9 mouse cellular contexts compared by ENCODE assay signal in the genomic region with DNA sequence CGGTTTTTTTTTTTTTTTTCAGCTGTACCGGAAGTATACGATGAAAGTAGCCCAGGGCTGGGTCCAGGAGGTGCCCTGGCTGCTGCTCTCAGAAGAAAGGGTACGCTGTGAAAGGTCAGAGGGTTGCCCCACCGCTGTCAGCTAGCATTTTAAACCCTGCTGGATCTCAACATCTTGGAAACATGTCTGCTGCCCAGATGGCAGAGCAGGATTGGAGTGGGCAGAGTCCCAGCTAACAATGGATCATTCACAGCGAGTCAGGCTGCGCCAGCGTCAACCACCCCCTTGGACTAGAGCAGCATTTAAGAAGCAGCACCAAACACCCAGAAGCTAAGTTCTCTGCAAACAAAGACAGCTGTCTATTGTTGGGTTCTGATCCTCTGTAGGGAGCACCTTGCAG. TPM values are rescaled to one million over a fixed set of nuclear protein-coding genes. Genes with fewer than 3 reads are reported as not detected.
A peak's percentile ranks its signal among the peaks of the same experiment; 100 is the strongest.
DNase-seq lines count a peak whose midpoint lies in the region; ATAC-seq lines count a peak whose summit lies in the region.
"Had no signal": no experiment of that assay in that cellular context is flagged by ENCODE, and none has a peak within 500 bp of the region (broad histone marks: within the 10 kb centered on the region; RNA-seq: fewer than 3 reads in every experiment).

No protein-coding gene starts in this region.

- ATAC-seq in forebrain, embryonic 14.5 days: peak; percentile 72
- no peak for ATAC-seq in liver, embryonic 12.5 days

- H3K4me3 ChIP-seq in forebrain, embryonic 14.5 days (ENCODE audit: low read depth, low read length): no peak overlapping the region
- H3K4me3 ChIP-seq in liver, embryonic 12.5 days: no peak overlapping the region

- peak overlapping the region; percentile 75 for H3K27ac ChIP-seq in forebrain, embryonic 14.5 days (ENCODE audit: low read depth, low read length)
- no peak overlapping the region for H3K27ac ChIP-seq in liver, embryonic 12.5 days

- peak; percentile 36 for DNase-seq in MN1 (ENCODE audit: low spot score)
- DNase-seq in cerebellum, adult 11-12 months: peak; percentile 53
- DNase-seq in forebrain, embryonic 14.5 days (ENCODE audit: low spot score): peak; percentile 73
- peak; percentile 80 to 87 for DNase-seq in layer of hippocampus, postnatal 14 days (ENCODE audit: low spot score in 2 of 2)
- peak; percentile 82 for DNase-seq in neural tube, embryonic 10.5 days (ENCODE audit: extremely low spot score, low spot score)
- DNase-seq in gastrocnemius, postnatal 36 days: no peak
- no peak for DNase-seq in testis, postnatal 10 days (ENCODE audit: low spot score)

- 0 out of 2 replicates have a peak, but pooled peaks cover 3% of the 10 kb centered on the region for H3K27me3 ChIP-seq in forebrain, embryonic 14.5 days (replicated peaks; ENCODE audit: control insufficient read depth, insufficient read depth, low read length)
- no peaks in the 10 kb centered on the region for H3K27me3 ChIP-seq in liver, embryonic 12.5 days (replicated peaks)

- H3K4me1 ChIP-seq in forebrain, embryonic 14.5 days (ENCODE audit: control insufficient read depth, insufficient read depth, low read length): peaks cover 24% of the 10 kb centered on the region
- H3K4me1 ChIP-seq in liver, embryonic 12.5 days: no peaks in the 10 kb centered on the region

- peak overlapping the region; percentile 37 for H3K4me2 ChIP-seq in forebrain, embryonic 14.5 days (ENCODE audit: low read length)
- no peak overlapping the region for H3K4me2 ChIP-seq in liver, embryonic 12.5 days

- peak overlapping the region; percentile 56; the same call in 1 of the 2 replicates for H3K9ac ChIP-seq in forebrain, embryonic 14.5 days (ENCODE audit: low read length)
- H3K9ac ChIP-seq in liver, embryonic 12.5 days: no peak overlapping the region

- H3K9me3 ChIP-seq in forebrain, embryonic 14.5 days (replicated peaks; ENCODE audit: control insufficient read depth, low read length): no peaks in the 10 kb centered on the region
- no peaks in the 10 kb centered on the region for H3K9me3 ChIP-seq in liver, embryonic 12.5 days (replicated peaks)

- no peaks in the 10 kb centered on the region for H3K36me3 ChIP-seq in forebrain, embryonic 14.5 days (ENCODE audit: control insufficient read depth, insufficient read depth, low read length)
- no peaks in the 10 kb centered on the region for H3K36me3 ChIP-seq in liver, embryonic 12.5 days

- intact Hi-C loops in gastrocnemius, postnatal 36 days (cut with DNase I): no loop called here

- WGBS in forebrain, embryonic 14.5 days: 22% methylated on average over 8 of the region's 8 CpGs
- WGBS in liver, embryonic 12.5 days (ENCODE audit: insufficient replicate concordance): 60% methylated on average over 8 of the region's 8 CpGs

RNA-seq across cellular contexts. Expression of gene Ttc30a1, which starts 48.3 kb away (rescaled TPM):
- polyA plus RNA-seq in forebrain, embryonic 14.5 days (2014; fragmentation: Nextera tagmentation; extraction: Ambion mirVana): 8.8 and 10.4 TPM in 2 replicates
- 1 to 10 TPM; 2.9 TPM for total RNA-seq in layer of hippocampus, postnatal 14 days (2021)
- total RNA-seq in gastrocnemius, postnatal 36 days (2021): 1 to 10 TPM in 1 of 2 experiments, under 1 TPM in 1; 0.72 to 1.3 TPM
- polyA plus RNA-seq in liver, embryonic 12.5 days (2016; fragmentation: Nextera tagmentation; extraction: Ambion mirVana): 2.2 and 2.3 TPM in 2 replicates
- total RNA-seq: MEL had no signal

RNA-seq across cellular contexts. Expression of gene Ttc30a2, which starts 52.1 kb away (rescaled TPM):
- 0.90 and 1.6 TPM in 2 replicates for polyA plus RNA-seq in forebrain, embryonic 14.5 days (2014; fragmentation: Nextera tagmentation; extraction: Ambion mirVana)
- total RNA-seq in layer of hippocampus, postnatal 14 days (2021): under 1 TPM in 1 of 2 experiments, not detected in 1; 0.41 TPM
- total RNA-seq in gastrocnemius, postnatal 36 days (2021): under 1 TPM in 1 of 2 experiments, not detected in 1; 0.28 TPM
- polyA plus RNA-seq in liver, embryonic 12.5 days (2016; fragmentation: Nextera tagmentation; extraction: Ambion mirVana): 0.28 TPM in 1 of 2 replicates, not detected in the other
- total RNA-seq: MEL had no signal

Comparison
In these comparisons a context has a peak if more than half of its experiments do, and no peak if none do; other contexts are left out.
1. DNase-seq: peak in MN1 (single experiment), cerebellum, adult 11-12 months (single experiment), forebrain, embryonic 14.5 days (single experiment), layer of hippocampus, postnatal 14 days (2 of 2) and neural tube, embryonic 10.5 days (single experiment); none in gastrocnemius, postnatal 36 days (0 of 2) and testis, postnatal 10 days (single experiment).